Mouse (Mus musculus) ES-CJ7 (cell line): ENCODE measurements around the gene Prkce.

ENCODE experiments used
- DNase-seq: peaks from one replicate; pipeline ENCODE4 v3.0.0; 2011; ENCODE audit warnings: low read depth, low spot score

The Prkce gene

GRCm38 (mm10) chr17:86408614-86409006 is 241.0 kb downstream of the Prkce start:
- no peak for DNase-seq

GRCm38 (mm10) chr17:86409485-86409884 is 241.9 kb downstream of the Prkce start:
- no peak for DNase-seq

GRCm38 (mm10) chr17:86410496-86410895 is 242.9 kb downstream of the Prkce start:
- DNase-seq: no peak

GRCm38 (mm10) chr17:86412141-86412540 is 244.6 kb downstream of the Prkce start:
- DNase-seq: no peak

GRCm38 (mm10) chr17:86414608-86415007 is 247.0 kb downstream of the Prkce start:
- DNase-seq: no peak

GRCm38 (mm10) chr17:86415989-86416388 is 248.4 kb downstream of the Prkce start:
- DNase-seq: no peak

GRCm38 (mm10) chr17:86418334-86418733 is 250.7 kb downstream of the Prkce start:
- no peak for DNase-seq

GRCm38 (mm10) chr17:86419199-86419598 is 251.6 kb downstream of the Prkce start:
- no peak for DNase-seq

GRCm38 (mm10) chr17:86420646-86421338 is 253.2 kb downstream of the Prkce start:
- no peak for DNase-seq

GRCm38 (mm10) chr17:86422023-86422422 is 254.4 kb downstream of the Prkce start:
- DNase-seq: no peak

GRCm38 (mm10) chr17:86429877-86430276 is 262.3 kb downstream of the Prkce start:
- DNase-seq: no peak

- DNase-seq: no peak
Measured at GRCm38 (mm10) chr17:86433117-86433516, 265.5 kb downstream of the Prkce start.

- no peak for DNase-seq
Measured at GRCm38 (mm10) chr17:86433813-86434212, 266.2 kb downstream of the Prkce start.

GRCm38 (mm10) chr17:86434781-86435180 is 267.2 kb downstream of the Prkce start:
- DNase-seq: peak; percentile 22

GRCm38 (mm10) chr17:86435570-86435969 is 268.0 kb downstream of the Prkce start:
- DNase-seq: no peak

GRCm38 (mm10) chr17:86435984-86436383 is 268.4 kb downstream of the Prkce start:
- DNase-seq: no peak

GRCm38 (mm10) chr17:86436583-86437370 is 269.2 kb downstream of the Prkce start:
- DNase-seq: no peak

GRCm38 (mm10) chr17:86437516-86438277 is 270.1 kb downstream of the Prkce start:
- DNase-seq: no peak

GRCm38 (mm10) chr17:86438278-86438661 is 270.7 kb downstream of the Prkce start:
- DNase-seq: no peak

GRCm38 (mm10) chr17:86438763-86439162 is 271.2 kb downstream of the Prkce start:
- DNase-seq: no peak

- no peak for DNase-seq
Measured at GRCm38 (mm10) chr17:86441098-86441497, 273.5 kb downstream of the Prkce start.

GRCm38 (mm10) chr17:86443886-86444285 is 276.3 kb downstream of the Prkce start:
- no peak for DNase-seq
